Mouse (Mus musculus) kidney, embryonic 16.5 days (tissue): ENCODE results near the gene Rnf114. TPM values are rescaled to one million over a fixed set of nuclear protein-coding genes. Genes with fewer than 3 reads are reported as not detected.

Source experiments
- ATAC-seq: fragments of 200-750 bp; cut with Nextera tagmentation; 2 replicates; pipeline ENCODE4 v1.8.0; 2017; ENCODE audit warnings: moderate TSS enrichment; ENCODE audit not compliant: low FRiP score, low TSS enrichment
- H3K27ac ChIP-seq: fragments of 300-500 bp; sonication (generic); 2 replicates; pipeline ENCODE4 v1.5.1; 2014; ENCODE audit warnings: low read length
- H3K27me3 ChIP-seq: fragments of 300-500 bp; sonication (generic); 2 replicates; pipeline ENCODE4 v1.6.1; 2014; ENCODE audit warnings: low read length, control low read depth, mixed read lengths; ENCODE audit not compliant: insufficient read depth
- H3K36me3 ChIP-seq: fragments of 300-500 bp; sonication (generic); 2 replicates; pipeline ENCODE4 v1.6.1; 2014; ENCODE audit warnings: low read length, control low read depth, mixed read lengths; ENCODE audit not compliant: insufficient read depth
- H3K4me1 ChIP-seq: fragments of 300-500 bp; sonication (generic); 2 replicates; pipeline ENCODE4 v1.6.1; 2014; ENCODE audit warnings: low read length, control low read depth, mixed read lengths; ENCODE audit not compliant: insufficient read depth
- H3K4me2 ChIP-seq: fragments of 300-500 bp; sonication (generic); replicated peaks from 2 replicates; pipeline ENCODE4 v1.6.1; 2014; ENCODE audit warnings: low read depth, low read length
- H3K4me3 ChIP-seq: fragments of 300-500 bp; sonication (generic); 2 replicates; pipeline ENCODE4 v1.5.1; 2014; ENCODE audit warnings: mild to moderate bottlenecking, low read length
- H3K9ac ChIP-seq: fragments of 300-500 bp; sonication (generic); replicated peaks from 2 replicates; pipeline ENCODE4 v1.6.1; 2014; ENCODE audit warnings: low read length
- H3K9me3 ChIP-seq: fragments of 300-500 bp; sonication (generic); 2 replicates; pipeline ENCODE4 v1.6.1; 2016; ENCODE audit warnings: low read length, control low read depth
- WGBS: fragments of 180-500 bp; shearing (Covaris S2); extraction: QIAGEN DNeasy Blood & Tissue Kit; methylation state at CpG from one replicate; pipeline ENCODE4 v1.1.7; 2014; 5-methylcytosine and 5-hydroxymethylcytosine counted together
- polyA plus RNA-seq: library from polyadenylated mRNA; unstranded; fragments of >200 nt; fragmentation: Nextera tagmentation; extraction: Ambion mirVana; gene quantifications from 2 replicates; pipeline ENCODE4 v1.2.1, GENCODE M21; 2015

The Rnf114 gene
- polyA plus RNA-seq, 1 experiment from 2014 or later, result 108 TPM

DNA sequence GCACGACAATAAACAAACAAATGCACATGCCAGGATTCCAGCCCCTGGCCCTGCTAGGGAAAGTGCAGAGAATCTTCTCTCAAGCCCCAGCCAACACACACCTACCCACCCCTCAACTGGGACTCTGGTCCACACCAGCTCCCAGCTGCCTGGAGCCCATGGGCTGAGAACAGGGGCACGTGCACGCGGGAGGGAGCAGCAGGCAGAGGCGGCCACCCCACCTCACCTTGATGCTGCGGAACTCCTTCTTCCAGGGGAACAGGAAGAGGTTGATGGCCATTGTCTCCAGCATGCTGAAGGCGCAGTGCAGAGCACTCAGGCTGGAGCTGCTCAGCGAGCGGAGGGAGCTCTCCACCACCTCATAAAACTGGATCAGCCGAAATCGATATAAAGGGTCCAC is 7.5 kb upstream of the Rnf114 start:
- no peaks in the 10 kb centered on the region for H3K27me3 ChIP-seq
- ATAC-seq, result no peak
- H3K9ac ChIP-seq, result no peak overlapping the region
- peaks cover 3% of the 10 kb centered on the region; the same call in 1 of the 2 replicates for H3K4me1 ChIP-seq
- whole genome bisulfite sequencing, result 91% methylated on average over 11 of the region's 11 CpGs
- H3K9me3 ChIP-seq, result no peaks in the 10 kb centered on the region
- H3K27ac ChIP-seq, result no peak overlapping the region
- peaks cover 30% of the 10 kb centered on the region for H3K36me3 ChIP-seq
- no peak overlapping the region for H3K4me2 ChIP-seq
- H3K4me3 ChIP-seq, result no peak overlapping the region

DNA sequence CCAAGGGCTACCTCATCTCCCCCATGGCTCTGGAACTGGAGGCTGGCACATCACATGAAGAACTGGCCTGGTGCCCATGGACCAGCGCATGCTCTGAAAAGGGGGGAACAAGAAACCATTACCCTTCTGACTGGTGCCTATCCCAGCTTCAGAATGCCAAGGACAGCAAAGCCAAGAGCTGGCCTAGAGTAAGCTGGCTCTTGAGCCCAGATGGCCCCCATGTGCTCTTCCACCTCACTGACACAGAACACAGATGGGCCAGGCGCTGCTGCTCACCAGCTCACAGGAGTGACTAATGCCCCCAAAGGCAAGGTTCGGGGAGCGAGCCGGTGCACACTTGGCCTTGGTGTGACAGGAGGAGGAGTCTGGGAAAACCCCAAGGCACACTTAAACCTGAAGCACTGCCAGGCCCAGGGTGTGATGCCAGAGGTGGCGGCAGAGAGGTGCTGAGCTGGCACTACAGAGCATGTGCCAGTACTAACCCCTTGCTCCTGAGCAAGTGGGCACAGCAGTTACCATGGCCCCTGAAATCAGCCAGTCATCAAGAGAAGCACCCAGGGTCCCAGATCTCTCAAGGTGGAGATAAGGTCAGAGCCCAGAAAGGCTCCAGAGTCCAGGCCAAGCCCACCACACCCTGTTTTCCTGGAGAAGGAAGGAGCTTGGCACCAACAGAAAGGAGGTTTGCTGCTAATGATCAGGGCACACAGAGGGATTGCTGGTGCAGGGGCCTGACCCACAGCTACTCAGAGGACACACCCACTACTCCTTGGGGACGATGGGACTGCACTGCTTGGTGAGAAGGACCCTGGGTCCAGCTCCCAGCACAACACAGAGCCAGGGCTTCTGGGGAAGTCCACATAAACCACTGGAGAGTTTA is 6.7 kb upstream of the Rnf114 start:
- no peaks in the 10 kb centered on the region for H3K27me3 ChIP-seq
- peaks cover 24% of the 10 kb centered on the region for H3K36me3 ChIP-seq
- no peak overlapping the region for H3K4me2 ChIP-seq
- no peaks in the 10 kb centered on the region for H3K9me3 ChIP-seq
- no peak overlapping the region for H3K9ac ChIP-seq
- 86% methylated on average over 7 of the region's 7 CpGs for WGBS
- no peak for ATAC-seq
- H3K4me1 ChIP-seq, result peaks cover 3% of the 10 kb centered on the region; the same call in 1 of the 2 replicates
- H3K27ac ChIP-seq, result no peak overlapping the region
- no peak overlapping the region for H3K4me3 ChIP-seq

DNA sequence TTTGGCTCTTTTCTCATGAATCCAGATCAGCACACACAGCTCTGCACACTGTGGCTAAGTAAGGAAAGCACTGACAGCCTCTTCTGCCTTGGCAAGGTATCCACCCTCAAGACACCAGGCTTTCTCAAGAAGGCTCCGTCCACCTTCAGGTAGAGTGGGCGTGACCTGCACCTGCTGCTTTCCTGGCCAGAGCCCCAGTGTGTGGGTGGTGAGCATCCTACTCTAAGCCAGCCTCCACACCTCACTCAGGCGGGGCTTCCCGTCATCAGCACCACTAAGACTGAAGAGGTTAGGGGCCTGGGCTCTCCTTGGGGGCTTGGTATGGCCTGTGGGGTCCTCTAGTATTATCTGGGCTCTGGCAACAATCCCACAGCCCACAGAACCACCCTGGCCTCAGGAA is 5.9 kb upstream of the Rnf114 start:
- Histone ChIP-seq H3K9ac (no peak overlapping the region), H3K9me3 (no peaks in the 10 kb centered on the region), H3K4me1 (peaks cover 9% of the 10 kb centered on the region), H3K4me2 (no peak overlapping the region), H3K27me3 (no peaks in the 10 kb centered on the region), H3K27ac (no peak overlapping the region), H3K36me3 (peaks cover 24% of the 10 kb centered on the region), H3K4me3 (no peak overlapping the region)
- ATAC-seq, result no peak
- WGBS, result 87% methylated on average over 4 of the region's 4 CpGs

DNA sequence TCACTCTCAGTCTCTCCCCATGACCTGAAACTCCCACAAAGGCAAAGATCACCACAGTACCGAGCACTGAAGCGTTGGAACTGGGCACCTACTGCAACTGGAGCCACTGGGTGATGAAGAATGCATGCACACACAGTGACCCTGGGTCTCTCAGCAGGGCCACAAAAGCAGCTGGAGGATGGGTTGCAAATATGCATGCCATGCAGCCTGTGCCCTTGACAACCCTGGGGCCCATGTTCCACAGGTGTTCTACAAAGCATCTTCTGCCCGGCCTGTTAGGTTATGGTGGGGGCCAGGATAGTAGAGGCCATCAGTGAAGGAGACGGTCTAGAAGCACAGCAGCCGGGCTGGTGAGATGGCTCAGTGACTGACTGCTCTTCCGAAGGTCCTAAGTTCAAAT is 4.9 kb upstream of the Rnf114 start:
- H3K27me3 ChIP-seq, result no peaks in the 10 kb centered on the region
- no peak overlapping the region for H3K4me2 ChIP-seq
- H3K4me1 ChIP-seq, result peaks cover 14% of the 10 kb centered on the region
- peaks cover 19% of the 10 kb centered on the region for H3K36me3 ChIP-seq
- WGBS, result 75% methylated on average over 6 of the region's 6 CpGs
- no peak overlapping the region for H3K9ac ChIP-seq
- H3K9me3 ChIP-seq, result no peaks in the 10 kb centered on the region
- H3K27ac ChIP-seq, result no peak overlapping the region
- no peak for ATAC-seq
- H3K4me3 ChIP-seq, result no peak overlapping the region

DNA sequence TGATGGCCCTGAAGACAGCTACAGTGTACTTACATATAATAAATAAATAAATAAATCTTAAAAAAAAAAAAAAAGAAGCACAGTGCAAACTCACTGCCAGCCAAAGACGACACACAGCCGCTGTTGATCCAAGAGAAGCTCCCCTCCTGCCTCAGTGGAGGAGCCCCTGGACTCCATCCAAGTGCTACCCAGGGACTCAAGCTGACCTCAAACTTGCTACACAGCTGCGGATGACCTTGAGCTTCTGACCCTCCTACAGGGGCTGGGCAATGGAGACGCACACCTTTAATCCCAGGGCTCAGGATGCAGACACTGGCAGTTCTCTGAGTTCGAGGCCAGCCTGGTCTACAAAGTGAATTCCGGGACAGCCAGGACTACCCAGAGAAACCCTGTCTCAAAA is 4.5 kb upstream of the Rnf114 start:
- 82% methylated on average over 6 of the region's 6 CpGs for WGBS
- H3K27ac ChIP-seq, result no peak overlapping the region
- no peaks in the 10 kb centered on the region for H3K9me3 ChIP-seq
- peaks cover 17% of the 10 kb centered on the region for H3K36me3 ChIP-seq
- H3K9ac ChIP-seq, result no peak overlapping the region
- H3K4me3 ChIP-seq, result no peak overlapping the region
- peaks cover 14% of the 10 kb centered on the region for H3K4me1 ChIP-seq
- no peak overlapping the region for H3K4me2 ChIP-seq
- H3K27me3 ChIP-seq, result no peaks in the 10 kb centered on the region
- no peak for ATAC-seq

DNA sequence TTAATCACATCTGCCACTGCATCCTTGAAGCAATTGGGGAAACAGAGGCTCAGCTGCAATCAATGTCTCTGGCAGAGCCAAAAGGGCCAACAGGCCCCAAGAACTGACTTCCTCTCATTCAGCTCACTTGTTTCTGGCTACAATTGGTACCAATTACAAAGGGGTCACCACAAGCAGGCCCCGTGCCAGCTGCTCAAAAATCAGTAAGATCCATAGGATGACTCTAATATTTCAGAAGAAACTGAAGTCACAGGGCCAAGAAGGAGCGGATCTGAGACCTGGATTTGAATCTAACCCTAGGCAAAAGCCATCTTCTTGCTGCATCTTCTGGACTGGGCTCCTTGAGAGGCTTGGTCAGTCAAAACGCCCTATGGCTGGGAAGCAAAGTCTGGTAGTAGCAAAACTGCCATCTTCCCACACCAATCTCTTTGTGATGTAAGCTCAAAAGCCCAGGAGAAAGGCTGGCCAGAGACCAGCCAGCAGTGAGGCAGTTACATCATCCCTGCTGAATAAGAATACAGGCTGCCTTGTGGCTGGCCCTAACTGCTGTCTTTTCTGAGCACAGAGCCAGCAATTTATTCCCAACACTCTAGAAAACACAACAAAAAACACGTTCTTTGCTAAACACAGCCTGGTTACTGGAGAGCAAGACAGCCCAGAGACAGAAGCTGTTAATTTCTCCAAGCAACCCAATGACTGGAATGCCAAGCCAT is 1.5 kb upstream of the Rnf114 start:
- 80% methylated on average over 4 of the region's 4 CpGs for WGBS
- no peak overlapping the region for H3K4me2 ChIP-seq
- ATAC-seq, result no peak
- H3K9me3 ChIP-seq, result no peaks in the 10 kb centered on the region
- H3K27ac ChIP-seq, result no peak overlapping the region
- peak overlapping the region; percentile 100; the same call in 1 of the 2 replicates for H3K4me3 ChIP-seq
- 0 out of 2 replicates have a peak, but pooled peaks cover 3% of the 10 kb centered on the region for H3K36me3 ChIP-seq
- no peaks in the 10 kb centered on the region for H3K27me3 ChIP-seq
- H3K9ac ChIP-seq, result peak overlapping the region; percentile 95
- peaks cover 20% of the 10 kb centered on the region for H3K4me1 ChIP-seq

DNA sequence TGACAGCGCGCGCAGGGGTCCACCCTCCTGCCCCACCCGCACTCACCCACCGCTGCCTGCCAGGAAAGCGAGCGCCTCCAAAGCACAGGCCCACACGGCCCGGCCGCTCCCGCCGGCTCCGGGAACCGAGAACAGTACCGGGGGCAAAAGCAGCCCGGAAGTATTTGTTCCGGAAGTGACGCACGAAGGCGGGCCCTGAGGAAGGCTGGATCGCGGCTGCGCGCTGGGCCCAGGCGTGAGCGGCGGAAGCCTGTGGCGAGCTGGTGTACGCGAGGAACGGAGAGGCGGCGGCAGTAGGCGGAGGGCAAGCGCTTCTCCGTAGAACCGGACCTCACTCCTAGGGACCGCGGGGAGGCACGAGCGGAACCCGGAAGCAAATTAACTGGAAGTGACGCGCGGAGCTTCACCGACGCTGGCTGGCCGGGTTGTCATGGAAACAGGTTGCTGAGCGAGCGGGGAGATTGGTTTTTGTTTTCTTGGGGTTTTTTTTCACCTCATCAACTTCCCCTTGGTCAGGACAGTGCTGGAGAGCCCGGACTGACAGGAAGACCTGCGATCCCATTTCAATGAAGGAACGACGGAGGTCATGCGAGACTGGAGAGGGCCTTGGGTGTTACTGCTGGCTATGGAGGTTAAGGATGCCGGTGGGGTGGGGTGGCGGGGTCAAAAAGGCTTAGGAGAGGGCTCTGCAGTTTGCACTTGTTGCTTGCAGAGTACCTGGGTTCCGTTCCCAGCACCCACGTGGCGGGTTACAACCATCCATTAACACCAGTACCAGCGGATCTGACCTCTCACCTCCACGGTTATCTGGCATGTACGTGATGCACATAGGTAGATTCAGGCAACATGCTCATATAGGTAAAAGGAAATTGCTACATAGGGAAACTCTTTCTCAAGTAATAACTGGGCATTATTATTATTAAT is 530 bp downstream of the Rnf114 start, which contains the start of gene Spata2:
TSS of gene Spata2 (minus strand) at position 175 of the 924 bp plus-strand sequence.
- no peaks in the 10 kb centered on the region for H3K9me3 ChIP-seq
- peak within 1 kb of the TSS; percentile 99 for H3K27ac ChIP-seq
- WGBS, result under 1% methylated on average over 63 of the region's 63 CpGs
- H3K4me1 ChIP-seq, result peaks cover 20% of the 10 kb centered on the region
- H3K4me3 ChIP-seq, result peak within 1 kb of the TSS; percentile 100
- peak within 1 kb of the TSS; percentile 97 for H3K4me2 ChIP-seq
- ATAC-seq, result peak; percentile 88
- 0 out of 2 replicates have a peak, but pooled peaks cover 3% of the 10 kb centered on the region for H3K36me3 ChIP-seq
- H3K9ac ChIP-seq, result peak within 1 kb of the TSS; percentile 95
- no peaks in the 10 kb centered on the region for H3K27me3 ChIP-seq

DNA sequence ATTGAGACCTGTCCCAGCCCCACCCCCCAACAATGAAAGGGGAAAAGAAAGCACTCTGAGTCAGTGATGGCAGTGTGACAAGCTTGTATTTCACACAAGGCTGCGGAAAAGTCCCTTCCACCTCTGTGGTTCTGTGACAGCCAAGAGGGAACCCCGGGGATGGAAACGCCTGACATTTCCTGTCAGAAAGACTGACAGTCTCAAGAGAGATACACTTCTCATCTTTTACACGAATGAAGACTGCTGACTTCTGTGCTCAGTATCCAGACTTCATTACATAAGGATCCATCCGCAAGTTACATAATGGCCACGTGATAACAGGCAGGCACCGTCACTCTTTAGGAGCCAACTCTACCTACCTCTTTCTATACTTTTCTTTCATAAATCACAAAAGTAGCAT is 4.0 kb downstream of the Rnf114 start:
- no peak for ATAC-seq
- WGBS, result 87% methylated on average over 7 of the region's 7 CpGs
- H3K36me3 ChIP-seq, result no peaks in the 10 kb centered on the region
- H3K27ac ChIP-seq, result no peak overlapping the region
- peaks cover 13% of the 10 kb centered on the region for H3K4me1 ChIP-seq
- H3K4me2 ChIP-seq, result no peak overlapping the region
- no peaks in the 10 kb centered on the region for H3K27me3 ChIP-seq
- H3K9ac ChIP-seq, result no peak overlapping the region
- H3K4me3 ChIP-seq, result no peak overlapping the region
- no peaks in the 10 kb centered on the region for H3K9me3 ChIP-seq

DNA sequence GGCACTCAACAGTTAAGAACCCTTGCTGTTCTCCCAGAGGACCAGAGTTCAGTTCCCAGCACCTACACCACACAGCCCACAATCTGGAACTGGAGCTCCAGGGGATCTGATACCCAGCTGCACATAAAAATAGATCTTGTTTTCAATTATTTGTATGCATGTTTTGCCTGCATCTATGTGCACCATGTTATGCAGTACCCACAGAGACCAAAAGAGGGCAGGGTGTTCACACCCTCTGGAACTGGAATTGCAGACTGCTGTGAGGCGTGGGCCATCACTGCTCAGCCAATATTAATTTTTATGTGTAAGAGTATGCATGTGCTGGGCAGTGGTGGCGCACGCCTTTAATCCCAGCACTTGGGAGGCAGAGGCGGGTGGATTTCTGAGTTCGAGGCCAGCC is 4.8 kb downstream of the Rnf114 start:
- H3K4me3 ChIP-seq, result no peak overlapping the region
- H3K27ac ChIP-seq, result no peak overlapping the region
- no peak for ATAC-seq
- H3K9me3 ChIP-seq, result no peaks in the 10 kb centered on the region
- no peak overlapping the region for H3K9ac ChIP-seq
- 83% methylated on average over 5 of the region's 5 CpGs for WGBS
- no peaks in the 10 kb centered on the region for H3K27me3 ChIP-seq
- no peaks in the 10 kb centered on the region for H3K36me3 ChIP-seq
- no peak overlapping the region for H3K4me2 ChIP-seq
- peaks cover 6% of the 10 kb centered on the region; the same call in 1 of the 2 replicates for H3K4me1 ChIP-seq
